Mouse (Mus musculus): ENCODE measurements around the gene Dedd. TPM values are rescaled to one million over a fixed set of nuclear protein-coding genes. Genes with fewer than 3 reads are reported as not detected.

Gene Dedd
- total RNA-seq, 1 experiment, result 23.9 TPM

GRCm38 (mm10) chr1:171329433-171330215 lies 679 bp downstream of the Dedd start:
- Histone ChIP-seq H3K4me1 (ENCODE audit: control insufficient read depth in 2 of 2, insufficient read depth in 2 of 2, low read length in 2 of 2, poor library complexity in 1 of 2) (peaks cover 2 to 13% of the 10 kb centered on the region in 2 experiments; a peak in 2 of 4 replicates), H3K4me3 (ENCODE audit: insufficient read depth in 1 of 2, low read depth in 1 of 2, low read length in 2 of 2, poor library complexity in 1 of 2, severe bottlenecking in 1 of 2) (peak overlapping the region; percentile 70 to 100), H3K27ac (ENCODE audit: insufficient read depth, low read depth, low read length, poor library complexity, severe bottlenecking) (peak overlapping the region; percentile 99), H3K9me3 (ENCODE audit: control insufficient read depth, insufficient read depth, low read depth, low read length) (no peaks in the 10 kb centered on the region), H3K9ac (ENCODE audit: insufficient read depth, low read depth, low read length, poor library complexity, severe bottlenecking) (peak overlapping the region; percentile 95), H3K36me3 (ENCODE audit: control insufficient read depth, insufficient read depth, low read length, poor library complexity, severe bottlenecking) (peaks cover 4% of the 10 kb centered on the region)
- DNase-seq (ENCODE audit: low read depth, low spot score), result peak; percentile 81
- TF ChIP-seq HCFC1 (IDR thresholded peaks at IDR 0.05; ENCODE audit: borderline replicate concordance, insufficient read depth, low read length) (no peak), CHD2 (IDR thresholded peaks at IDR 0.05; ENCODE audit: low read depth, low read length) (no peak), MAFK (IDR thresholded peaks at IDR 0.05; ENCODE audit: insufficient read depth, low read depth, low read length) (no peak), ZC3H11A (IDR thresholded peaks at IDR 0.05; ENCODE audit: borderline replicate concordance, low read depth, low read length) (no peak), ZNF384 (IDR thresholded peaks at IDR 0.05; ENCODE audit: low read depth, low read length) (no peak)
- in situ Hi-C loops (cut with MboI; ENCODE audit: low sequenced_read_pairs in 2 of 2, unreplicated experiment in 2 of 2), result no loop called here

- H3K9me3 ChIP-seq (ENCODE audit: control insufficient read depth, insufficient read depth, low read depth, low read length), result no peaks in the 10 kb centered on the region
- peaks cover 4% of the 10 kb centered on the region for H3K36me3 ChIP-seq (ENCODE audit: control insufficient read depth, insufficient read depth, low read length, poor library complexity, severe bottlenecking)
- TF ChIP-seq HCFC1 (IDR thresholded peaks at IDR 0.05; ENCODE audit: borderline replicate concordance, insufficient read depth, low read length), result no peak
- TF ChIP-seq CHD2 (IDR thresholded peaks at IDR 0.05; ENCODE audit: low read depth, low read length), result no peak
- no peak for TF ChIP-seq ZNF384 (IDR thresholded peaks at IDR 0.05; ENCODE audit: low read depth, low read length)
- TF ChIP-seq ZC3H11A (IDR thresholded peaks at IDR 0.05; ENCODE audit: borderline replicate concordance, low read depth, low read length), result no peak
- TF ChIP-seq MAFK (IDR thresholded peaks at IDR 0.05; ENCODE audit: insufficient read depth, low read depth, low read length), result no peak
- peak overlapping the region; percentile 70 to 100 for H3K4me3 ChIP-seq (ENCODE audit: insufficient read depth in 1 of 2, low read depth in 1 of 2, low read length in 2 of 2, poor library complexity in 1 of 2, severe bottlenecking in 1 of 2)
- no peak for DNase-seq (ENCODE audit: low read depth, low spot score)
- H3K4me1 ChIP-seq (ENCODE audit: control insufficient read depth in 2 of 2, insufficient read depth in 2 of 2, low read length in 2 of 2, poor library complexity in 1 of 2), result peaks cover 2 to 13% of the 10 kb centered on the region in 2 experiments; a peak in 2 of 4 replicates
- H3K27ac ChIP-seq (ENCODE audit: insufficient read depth, low read depth, low read length, poor library complexity, severe bottlenecking), result peak overlapping the region; percentile 99
- H3K9ac ChIP-seq (ENCODE audit: insufficient read depth, low read depth, low read length, poor library complexity, severe bottlenecking), result peak overlapping the region; percentile 95
- in situ Hi-C loops (cut with MboI; ENCODE audit: low sequenced_read_pairs in 2 of 2, unreplicated experiment in 2 of 2), result no loop called here
These were observed 1.2 kb downstream of the Dedd start for GRCm38 (mm10) chr1:171330216-171330560.

DNA sequence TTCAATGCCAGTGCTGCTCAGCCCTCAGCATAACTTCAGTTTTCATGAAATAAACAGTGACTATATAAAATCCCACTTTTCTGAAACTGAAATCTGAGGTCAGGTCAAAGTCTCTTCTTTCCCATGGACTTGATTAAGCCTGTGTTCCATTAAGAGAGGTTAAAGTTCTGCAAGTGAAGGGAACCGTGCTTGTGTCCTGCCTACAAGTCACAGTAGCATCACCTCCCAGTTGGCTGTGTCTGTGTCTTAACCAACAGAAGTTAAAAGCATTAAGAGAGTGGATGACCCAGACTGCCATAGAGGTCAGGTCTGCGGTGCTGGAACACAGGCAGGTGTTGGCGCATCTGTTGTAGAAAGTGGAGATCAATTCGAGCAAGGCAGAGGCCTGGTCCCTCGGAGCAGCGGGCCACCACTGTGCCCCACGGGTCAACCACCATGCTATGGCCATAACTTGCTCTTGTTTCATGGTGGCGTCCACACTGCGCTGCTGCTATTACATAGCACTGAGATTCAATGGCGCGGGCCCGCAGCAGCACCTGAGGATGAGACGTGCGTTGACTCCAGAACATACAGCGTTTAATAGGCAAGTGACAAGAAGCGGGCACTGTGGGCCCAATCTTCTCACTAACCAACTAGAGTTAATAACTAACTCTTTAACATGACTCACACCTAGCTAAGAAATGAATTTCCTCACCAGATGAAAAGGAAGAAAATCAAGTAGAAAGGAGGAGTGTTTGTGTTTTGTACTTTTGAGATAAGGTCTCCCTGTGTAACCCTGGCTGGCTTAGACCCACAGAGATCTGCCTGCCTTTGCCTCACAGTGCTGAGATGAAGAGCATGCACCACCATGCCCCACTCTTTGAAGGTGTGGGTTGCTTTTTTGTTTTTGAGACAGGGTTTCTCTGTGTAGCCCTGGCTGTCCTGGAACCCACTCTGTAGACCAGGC lies 13.6 kb downstream of the Dedd start:
- H3K36me3 ChIP-seq (ENCODE audit: control insufficient read depth, insufficient read depth, low read length, poor library complexity, severe bottlenecking), result peaks cover 28% of the 10 kb centered on the region
- H3K27ac ChIP-seq (ENCODE audit: insufficient read depth, low read depth, low read length, poor library complexity, severe bottlenecking), result no peak overlapping the region
- H3K9me3 ChIP-seq (ENCODE audit: control insufficient read depth, insufficient read depth, low read depth, low read length), result no peaks in the 10 kb centered on the region
- H3K4me3 ChIP-seq (ENCODE audit: insufficient read depth in 1 of 2, low read depth in 1 of 2, low read length in 2 of 2, poor library complexity in 1 of 2, severe bottlenecking in 1 of 2), result no peak overlapping the region
- no peaks in the 10 kb centered on the region; a peak in 1 of 4 replicates for H3K4me1 ChIP-seq (ENCODE audit: control insufficient read depth in 2 of 2, insufficient read depth in 2 of 2, low read length in 2 of 2, poor library complexity in 1 of 2)
- no peak overlapping the region for H3K9ac ChIP-seq (ENCODE audit: insufficient read depth, low read depth, low read length, poor library complexity, severe bottlenecking)
- DNase-seq (ENCODE audit: low read depth, low spot score), result no peak
- no peak for TF ChIP-seq CHD2 (IDR thresholded peaks at IDR 0.05; ENCODE audit: low read depth, low read length)
- no peak for TF ChIP-seq HCFC1 (IDR thresholded peaks at IDR 0.05; ENCODE audit: borderline replicate concordance, insufficient read depth, low read length)
- no peak for TF ChIP-seq MAFK (IDR thresholded peaks at IDR 0.05; ENCODE audit: insufficient read depth, low read depth, low read length)
- no peak for TF ChIP-seq ZNF384 (IDR thresholded peaks at IDR 0.05; ENCODE audit: low read depth, low read length)
- TF ChIP-seq ZC3H11A (IDR thresholded peaks at IDR 0.05; ENCODE audit: borderline replicate concordance, low read depth, low read length), result no peak
- in situ Hi-C loops (cut with MboI; ENCODE audit: low sequenced_read_pairs in 2 of 2, unreplicated experiment in 2 of 2), result no loop called here

DNA sequence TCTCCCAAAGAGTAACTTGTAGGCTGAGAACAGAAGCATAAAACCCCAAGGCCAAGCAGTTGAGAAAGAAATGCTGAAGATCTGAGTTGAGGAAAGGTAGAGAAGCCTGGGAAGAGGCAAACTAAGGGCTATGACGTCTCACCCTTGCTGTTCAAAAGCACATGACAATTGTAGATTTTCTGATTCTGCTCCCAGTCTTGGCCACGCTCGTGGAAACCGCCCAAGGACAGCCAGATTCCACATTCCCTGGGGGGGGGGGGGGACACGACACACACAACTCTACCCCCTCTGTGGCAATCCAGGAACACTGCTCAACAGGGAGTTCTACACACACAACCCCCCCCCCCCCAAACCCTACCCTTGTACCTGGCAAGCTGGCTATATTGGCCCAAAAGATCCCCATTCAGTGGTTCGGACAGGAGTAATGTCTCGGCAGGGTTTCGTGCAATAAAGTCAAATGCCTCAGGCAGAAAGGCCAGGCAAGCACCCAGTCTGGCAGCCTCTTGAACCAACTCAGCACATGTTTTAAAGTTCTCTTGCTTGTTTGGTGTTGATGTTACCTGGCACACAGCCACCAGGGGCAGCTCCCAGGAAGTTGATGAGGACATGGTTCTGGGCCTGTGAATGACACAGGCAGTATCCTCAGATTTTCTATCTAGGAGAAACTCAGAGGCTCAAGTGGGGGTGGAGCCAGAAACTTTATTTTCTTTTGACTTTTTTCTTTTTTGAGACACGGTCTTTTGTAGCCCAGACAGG lies 15.2 kb downstream of the Dedd start:
- in situ Hi-C loops (cut with MboI; ENCODE audit: low sequenced_read_pairs in 2 of 2, unreplicated experiment in 2 of 2), result no loop called here
- TF ChIP-seq CHD2 (IDR thresholded peaks at IDR 0.05; ENCODE audit: low read depth, low read length) (no peak), ZNF384 (IDR thresholded peaks at IDR 0.05; ENCODE audit: low read depth, low read length) (no peak), MAFK (IDR thresholded peaks at IDR 0.05; ENCODE audit: insufficient read depth, low read depth, low read length) (no peak), HCFC1 (IDR thresholded peaks at IDR 0.05; ENCODE audit: borderline replicate concordance, insufficient read depth, low read length) (no peak)

More for the DNA sequence above, 15.2 kb downstream of the Dedd start:
- H3K36me3 ChIP-seq (ENCODE audit: control insufficient read depth, insufficient read depth, low read length, poor library complexity, severe bottlenecking), result peaks cover 25% of the 10 kb centered on the region
- no peaks in the 10 kb centered on the region; a peak in 1 of 4 replicates for H3K4me1 ChIP-seq (ENCODE audit: control insufficient read depth in 2 of 2, insufficient read depth in 2 of 2, low read length in 2 of 2, poor library complexity in 1 of 2)
- DNase-seq (ENCODE audit: low read depth, low spot score), result no peak
- no peaks in the 10 kb centered on the region for H3K9me3 ChIP-seq (ENCODE audit: control insufficient read depth, insufficient read depth, low read depth, low read length)
- H3K9ac ChIP-seq (ENCODE audit: insufficient read depth, low read depth, low read length, poor library complexity, severe bottlenecking), result no peak overlapping the region
- no peak overlapping the region for H3K4me3 ChIP-seq (ENCODE audit: insufficient read depth in 1 of 2, low read depth in 1 of 2, low read length in 2 of 2, poor library complexity in 1 of 2, severe bottlenecking in 1 of 2)
- H3K27ac ChIP-seq (ENCODE audit: insufficient read depth, low read depth, low read length, poor library complexity, severe bottlenecking), result no peak overlapping the region
